Mouse (Mus musculus) forelimb bud, embryonic 11.5 days (tissue): ENCODE results near the gene Gramd4.
A peak's percentile ranks its signal among the peaks of the same experiment; 100 is the strongest.
"Not testable (repeated sequence)": the region's sequence is repeated elsewhere in the genome, so short reads cannot be mapped to it uniquely, and the experiment has no call there.

Source experiments
- DNase-seq: peaks from one replicate; pipeline ENCODE4 v3.0.0-alpha.2; 2012; ENCODE audit warnings: low read depth, low spot score

Gramd4 gene

DNA sequence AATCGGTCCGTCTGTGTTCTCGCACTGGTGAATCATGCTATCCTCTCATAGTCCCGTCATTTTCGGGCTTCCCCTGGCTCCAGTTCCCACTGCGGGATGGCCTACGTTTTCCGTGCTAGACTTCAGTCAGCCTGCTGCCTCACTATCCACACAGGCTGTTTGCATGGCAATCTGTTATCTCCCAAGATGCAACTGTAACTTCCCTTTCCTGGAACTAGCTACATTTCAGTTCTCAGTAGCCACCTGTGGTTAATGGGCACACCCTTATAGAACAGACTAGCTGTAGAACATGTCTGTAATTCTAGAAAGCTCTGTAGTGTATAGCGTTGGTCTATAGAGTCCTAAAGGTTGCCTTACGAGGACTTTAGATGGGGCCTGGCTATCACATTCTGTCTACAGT is 6.3 kb upstream of the Gramd4 start:
- DNase-seq: no peak

DNA sequence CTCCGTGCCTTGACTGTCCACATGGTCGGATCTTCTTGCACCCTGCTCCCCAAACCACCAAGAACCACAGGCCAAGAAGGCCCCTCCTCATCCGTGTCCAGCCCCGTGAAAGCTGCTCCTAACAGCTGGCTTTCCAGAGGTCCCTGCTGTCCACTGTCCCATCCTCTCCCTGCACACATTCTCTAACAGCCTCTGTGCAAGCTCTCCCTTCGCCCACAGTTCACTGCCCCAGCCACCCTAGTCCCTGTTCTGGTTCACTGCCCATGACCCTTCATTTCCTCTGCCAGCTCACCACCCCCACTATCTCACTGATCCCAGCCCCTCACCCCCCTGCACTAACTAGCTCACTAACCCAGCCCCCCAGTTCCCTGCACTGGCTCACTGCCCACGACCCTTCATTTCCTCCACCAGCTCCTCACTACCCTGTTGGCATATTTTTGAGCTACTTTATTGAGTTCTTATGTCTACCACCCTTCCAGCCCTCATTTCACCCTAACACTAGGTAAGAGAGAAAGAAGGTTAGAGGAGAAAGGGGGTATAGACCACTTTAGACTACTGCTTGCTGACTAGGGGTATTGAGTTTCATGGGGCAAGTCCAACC is 5.5 kb upstream of the Gramd4 start:
- DNase-seq: no peak

DNA sequence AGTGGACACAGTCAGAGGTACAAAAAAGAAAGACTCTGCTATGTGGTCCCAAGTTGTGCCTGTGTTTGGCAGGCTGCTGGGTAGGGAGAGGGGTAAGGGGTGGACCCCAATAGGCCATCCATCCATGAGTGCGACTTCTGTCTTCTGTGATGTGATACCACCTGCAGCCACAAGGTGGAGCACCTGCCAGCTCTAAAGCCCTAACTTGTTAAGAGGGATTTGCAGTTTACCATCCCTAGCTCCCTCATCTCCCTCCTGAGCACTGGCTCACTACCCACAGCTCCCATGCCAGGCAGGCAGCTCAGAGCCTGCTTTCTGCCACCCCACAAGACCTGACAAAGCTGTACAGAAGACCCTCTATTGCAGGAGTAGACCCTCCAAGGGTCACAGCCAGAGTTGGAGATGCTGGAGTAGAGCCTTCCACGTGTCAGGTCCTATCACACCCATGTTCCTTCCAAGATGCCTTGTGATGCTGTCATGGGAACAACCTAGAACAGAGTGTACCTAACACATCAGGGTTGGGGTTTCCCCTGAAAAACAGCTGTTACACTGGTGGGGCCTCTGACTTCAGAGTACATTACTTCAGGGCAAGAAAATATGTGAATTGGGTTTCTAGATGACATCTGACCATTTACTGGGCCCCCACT is 3.5 kb upstream of the Gramd4 start:
- peak; percentile 82 for DNase-seq

DNA sequence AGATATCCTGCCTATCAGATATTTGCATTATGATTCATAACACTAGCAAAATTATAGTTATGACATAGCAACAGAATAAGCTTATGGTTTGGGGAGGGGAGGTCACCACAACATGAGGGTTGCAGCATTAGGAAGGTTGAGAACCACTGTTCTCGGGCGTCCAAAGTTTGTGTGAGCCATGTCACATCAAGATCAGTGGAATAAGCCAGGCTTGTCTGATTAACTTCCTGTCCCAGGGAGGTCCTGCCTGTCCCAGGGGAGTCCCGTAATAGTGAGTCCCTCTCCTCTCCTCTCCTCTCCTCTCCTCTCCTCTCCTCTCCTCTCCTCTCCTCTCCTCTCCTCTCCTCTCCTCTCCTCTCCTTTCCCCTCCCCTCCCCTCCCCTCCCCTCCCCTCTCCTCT is 2.6 kb upstream of the Gramd4 start:
- DNase-seq: not testable (repeated sequence)

DNA sequence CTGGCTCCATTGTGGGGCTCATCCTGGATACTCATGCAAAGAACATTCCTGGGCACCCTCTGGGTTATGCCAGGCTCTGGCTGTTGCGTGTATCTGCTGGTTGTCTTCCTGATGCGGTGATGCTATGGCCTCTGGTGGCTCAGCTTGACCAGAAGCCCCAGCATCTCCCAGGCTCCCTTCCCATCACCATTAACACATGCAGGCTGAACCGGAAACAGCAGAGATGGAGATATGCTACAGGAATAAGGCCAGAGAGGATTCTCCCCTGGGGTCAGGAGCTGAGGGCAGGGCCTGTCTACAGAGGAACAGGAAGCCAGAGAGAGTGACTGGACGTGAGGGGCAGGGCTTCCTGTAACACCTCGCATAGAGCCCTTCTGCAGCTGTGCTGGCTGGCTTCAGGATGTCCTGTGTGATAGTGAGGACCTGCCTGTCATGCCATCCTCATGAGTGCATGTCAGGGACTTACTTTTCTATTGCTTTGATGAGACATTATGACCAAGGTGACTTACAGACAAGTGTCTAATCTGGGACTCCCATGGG is 1.2 kb upstream of the Gramd4 start:
- no peak for DNase-seq

DNA sequence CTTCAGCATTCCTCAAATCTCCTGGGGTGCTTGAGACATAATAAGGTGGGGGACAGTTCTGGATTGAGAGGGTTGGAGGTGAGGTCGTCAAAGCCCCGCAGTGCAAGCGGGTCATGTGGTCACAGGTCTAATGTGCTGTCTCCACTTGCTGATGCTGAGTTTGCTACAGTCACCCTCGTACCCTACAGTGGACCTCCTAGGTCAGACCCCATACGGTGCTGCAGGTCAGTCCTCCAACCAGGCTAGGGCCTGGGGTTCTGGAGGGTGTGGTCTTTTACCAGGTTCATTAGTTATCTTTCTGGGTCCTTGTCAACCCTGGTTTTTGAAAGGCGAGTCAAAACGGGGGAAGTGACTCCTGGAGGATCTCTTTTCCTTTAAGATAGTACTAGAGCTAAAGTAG is 413 bp downstream of the Gramd4 start:
- DNase-seq: no peak

DNA sequence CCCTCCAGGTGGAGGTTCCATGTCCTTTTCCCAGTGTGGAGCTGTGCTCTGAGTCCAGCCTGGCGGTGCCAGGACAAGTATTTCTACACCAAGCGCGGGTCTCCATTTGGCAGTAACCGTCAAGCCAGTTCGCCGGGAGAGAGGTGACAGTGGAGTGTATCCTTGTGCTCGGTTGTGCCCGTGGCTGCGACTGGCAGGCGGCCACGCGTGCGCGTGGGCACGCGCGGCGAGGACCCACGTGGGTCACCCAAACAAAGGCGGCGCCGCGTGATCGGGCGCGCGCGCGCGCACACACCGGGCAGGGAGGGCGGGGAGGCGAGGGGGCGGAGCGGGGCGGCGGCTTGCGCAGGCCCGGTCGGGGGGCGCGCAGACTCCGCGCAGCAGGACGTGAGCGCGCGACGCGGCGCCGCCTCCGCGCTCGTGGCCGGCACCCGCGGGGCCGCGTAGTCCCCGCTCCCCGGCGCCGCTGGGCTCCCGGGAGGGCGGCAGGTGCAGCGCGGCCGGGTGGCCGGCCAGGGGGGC is 960 bp downstream of the Gramd4 start:
- peak; percentile 81 for DNase-seq

DNA sequence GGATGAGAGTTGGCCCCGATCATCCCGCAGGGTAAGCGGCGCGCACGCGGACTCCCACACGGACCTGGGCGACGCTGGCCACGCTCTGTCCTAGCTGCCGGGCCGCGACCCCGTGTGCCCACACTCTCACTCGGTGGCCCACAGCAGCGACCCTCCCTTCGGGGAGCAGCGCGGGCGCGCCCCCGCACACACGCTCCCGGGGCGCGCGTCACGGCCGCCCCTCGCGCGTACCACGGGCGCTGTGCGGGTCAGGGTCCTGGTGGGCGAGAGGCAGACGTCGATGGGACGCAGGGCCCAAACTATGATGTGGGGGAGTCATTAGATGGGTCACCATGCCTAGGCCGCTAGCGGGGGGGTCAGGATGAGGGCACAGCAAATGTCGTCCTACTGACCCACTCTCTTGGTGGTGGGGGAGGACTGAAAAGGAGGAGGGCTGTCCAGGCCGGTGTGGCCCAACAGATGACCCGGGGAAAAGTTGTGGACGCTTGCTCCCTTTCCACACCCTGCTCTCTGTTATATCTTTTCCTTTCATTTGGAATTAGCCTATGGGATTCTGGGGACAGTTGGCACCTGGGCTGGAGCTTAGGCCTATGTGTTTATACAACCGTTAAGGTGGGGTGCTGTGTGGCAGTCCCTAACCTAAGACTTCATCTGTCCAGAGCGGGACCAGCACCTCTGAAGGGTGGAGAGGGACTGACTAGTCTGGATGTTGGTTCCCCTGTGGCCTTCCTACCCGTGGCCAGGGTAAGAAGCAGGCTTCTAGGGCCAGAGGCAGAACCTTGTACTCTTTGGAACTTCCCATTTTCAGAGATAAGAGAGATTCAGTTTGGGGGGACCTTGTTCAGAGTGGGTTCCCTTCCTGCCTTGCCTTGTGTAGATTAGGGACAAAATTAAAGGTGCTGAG is 1.7 kb downstream of the Gramd4 start:
- DNase-seq: no peak

DNA sequence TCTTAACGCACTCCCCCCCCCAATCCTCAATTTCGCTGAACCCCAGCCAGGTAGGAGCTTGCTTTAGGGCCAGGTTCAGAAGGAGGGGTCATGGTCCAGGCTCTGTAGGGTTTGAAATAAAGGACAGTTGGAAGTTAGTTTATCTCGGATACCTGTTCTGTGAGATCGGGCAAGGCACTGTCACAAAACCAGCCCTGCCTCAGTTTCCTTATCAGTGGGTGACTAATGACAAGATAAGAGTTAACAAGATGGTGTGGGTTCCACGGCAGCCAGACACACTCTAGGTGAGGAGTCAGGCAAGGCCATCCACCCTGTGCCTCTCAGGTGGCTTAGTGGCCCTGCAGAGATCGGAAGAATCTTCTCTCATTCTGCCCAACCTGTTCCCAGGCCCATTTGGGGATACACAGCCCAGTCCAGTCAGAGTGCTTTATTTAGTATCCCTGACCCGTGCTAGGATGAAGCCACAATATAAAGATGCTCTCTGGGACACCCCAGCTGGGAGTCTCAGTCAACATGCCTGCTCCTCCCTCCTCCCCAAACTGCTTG is 2.4 kb downstream of the Gramd4 start:
- DNase-seq: no peak

DNA sequence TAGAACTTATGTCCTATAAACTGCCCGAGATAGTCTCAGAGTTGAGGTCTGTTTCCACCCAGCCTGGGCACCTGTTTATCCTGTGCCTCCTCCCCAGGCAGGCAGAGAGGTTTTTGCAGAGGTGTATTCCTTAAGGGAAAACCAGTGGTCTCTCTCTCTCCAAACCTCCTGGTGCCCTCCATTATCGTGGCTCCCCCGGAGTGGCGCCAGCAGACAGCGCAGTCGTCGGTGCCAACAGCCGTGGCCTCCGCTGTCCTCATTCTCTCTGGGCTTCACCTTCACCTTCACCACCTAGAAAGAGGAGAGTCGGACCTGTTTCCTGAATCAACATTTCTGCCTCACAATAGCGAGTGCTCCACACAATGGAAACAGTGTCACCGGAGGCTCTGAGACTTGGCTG is 3.1 kb downstream of the Gramd4 start:
- DNase-seq: no peak

DNA sequence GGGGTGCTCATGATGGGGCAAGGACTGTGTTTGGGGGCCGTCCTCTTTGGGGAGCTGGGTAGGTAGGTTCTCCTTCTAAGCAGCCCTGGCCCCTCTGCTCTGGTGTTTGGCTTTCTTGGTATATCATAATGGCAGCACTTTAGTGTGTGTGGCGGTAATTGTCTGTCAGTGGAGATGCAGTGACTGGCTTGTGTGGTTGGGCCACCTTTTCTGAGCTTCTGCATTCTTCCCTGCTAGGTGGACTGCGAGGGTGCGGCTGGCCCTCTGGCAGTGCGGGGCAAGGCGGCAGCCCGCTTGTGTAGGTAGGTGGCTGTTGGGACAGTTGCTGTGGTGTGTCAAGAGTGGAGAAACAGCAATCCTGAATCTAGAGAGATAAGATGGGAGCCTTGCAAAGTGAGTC is 3.7 kb downstream of the Gramd4 start:
- no peak for DNase-seq

DNA sequence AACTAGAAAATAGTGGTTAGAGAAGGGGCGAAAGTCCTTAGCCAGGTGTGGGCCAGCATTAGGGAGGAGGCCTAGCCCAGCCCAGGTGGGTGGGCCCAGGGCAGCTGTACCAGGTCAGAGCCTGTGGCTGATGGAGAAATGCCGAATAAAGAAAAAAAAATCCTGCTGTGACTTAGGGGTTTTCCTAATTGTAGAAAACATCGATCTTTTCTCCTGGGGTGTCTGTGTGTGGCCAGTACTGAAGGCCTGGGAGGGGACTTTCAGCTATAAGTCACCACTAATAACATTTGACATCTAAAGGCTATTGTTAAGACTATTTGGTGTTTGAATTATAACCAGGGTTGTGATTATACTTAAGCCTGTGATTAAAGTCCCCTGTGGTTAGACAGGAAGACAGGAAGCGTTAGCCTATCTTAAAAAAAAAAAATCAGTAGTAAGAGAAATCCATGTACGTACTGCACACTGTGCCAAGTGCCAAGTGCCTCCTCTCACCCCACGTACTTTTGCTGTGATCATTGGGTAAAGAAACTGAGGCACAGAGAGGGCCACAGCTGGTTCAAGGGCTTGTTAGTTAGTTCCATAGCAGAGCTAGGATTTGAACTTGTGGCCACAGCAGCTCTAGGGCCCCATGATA is 4.5 kb downstream of the Gramd4 start:
- DNase-seq: no peak

DNA sequence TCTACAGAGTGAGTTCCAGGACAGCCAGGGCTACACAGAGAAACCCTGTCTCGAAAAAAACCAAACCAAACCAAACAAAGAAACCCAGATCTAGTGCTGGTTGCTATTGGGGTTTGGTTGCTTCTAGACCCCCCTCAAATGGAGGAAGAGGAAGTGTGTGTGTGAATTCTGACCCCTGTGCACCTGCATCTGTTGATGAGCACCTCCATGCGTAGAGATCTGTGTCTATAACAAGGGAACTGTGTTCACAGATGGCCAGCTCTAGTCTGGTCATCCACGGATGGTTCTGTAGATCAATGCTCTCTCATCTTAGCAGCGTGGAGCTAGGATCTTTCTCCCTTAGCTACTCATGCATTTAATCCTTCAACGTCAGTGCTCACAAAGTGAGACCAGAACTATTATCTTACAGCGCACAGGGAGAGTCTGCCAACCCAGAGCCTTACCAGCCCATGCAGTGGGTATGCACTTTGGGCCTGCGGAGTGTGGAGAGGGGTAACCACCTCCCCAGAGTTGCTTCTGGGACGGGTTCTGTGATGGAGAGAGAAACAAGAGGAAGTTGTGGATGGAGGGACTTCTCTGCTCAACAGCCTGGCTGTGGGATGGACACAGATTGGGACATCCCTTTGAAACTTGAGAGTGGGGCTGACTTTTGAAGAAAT is 6.8 kb downstream of the Gramd4 start:
- no peak for DNase-seq

DNA sequence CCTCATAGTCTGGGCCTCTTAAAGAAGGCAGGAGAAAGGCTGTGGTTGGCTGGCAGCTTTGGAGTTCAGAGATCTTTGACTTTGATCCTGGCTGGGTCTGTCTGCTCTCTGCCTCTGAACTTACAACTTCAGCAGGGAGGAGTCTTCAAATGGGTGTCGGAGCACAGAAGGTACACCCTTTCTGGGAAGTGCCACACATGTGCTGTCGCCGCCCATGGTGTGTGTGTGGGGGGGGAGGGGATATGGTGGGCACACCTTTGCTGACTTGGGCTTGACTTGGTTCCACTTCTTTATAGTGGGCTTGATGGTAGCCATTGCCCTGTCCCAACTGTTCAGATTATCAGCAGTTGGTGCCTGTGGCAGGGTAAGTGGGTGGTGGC is 7.3 kb downstream of the Gramd4 start:
- DNase-seq: no peak

DNA sequence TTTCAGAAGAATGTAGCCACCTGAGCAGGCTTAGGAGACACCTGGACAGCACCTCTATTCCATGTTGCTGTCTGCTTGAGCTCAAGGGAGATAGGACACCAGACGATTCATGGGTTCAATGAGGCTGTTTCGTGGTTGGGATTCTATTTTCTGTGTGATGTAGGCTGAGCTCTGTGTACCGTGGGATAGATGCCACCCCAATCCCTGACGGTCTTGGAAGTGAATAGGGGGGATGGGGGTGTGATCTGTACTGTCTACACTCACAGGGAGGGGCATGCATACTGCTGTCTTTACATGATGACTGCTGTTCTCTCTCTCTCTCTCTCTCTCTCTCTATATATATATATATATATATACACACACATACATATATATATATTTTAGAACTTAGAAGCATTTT is 7.9 kb downstream of the Gramd4 start:
- no peak for DNase-seq

DNA sequence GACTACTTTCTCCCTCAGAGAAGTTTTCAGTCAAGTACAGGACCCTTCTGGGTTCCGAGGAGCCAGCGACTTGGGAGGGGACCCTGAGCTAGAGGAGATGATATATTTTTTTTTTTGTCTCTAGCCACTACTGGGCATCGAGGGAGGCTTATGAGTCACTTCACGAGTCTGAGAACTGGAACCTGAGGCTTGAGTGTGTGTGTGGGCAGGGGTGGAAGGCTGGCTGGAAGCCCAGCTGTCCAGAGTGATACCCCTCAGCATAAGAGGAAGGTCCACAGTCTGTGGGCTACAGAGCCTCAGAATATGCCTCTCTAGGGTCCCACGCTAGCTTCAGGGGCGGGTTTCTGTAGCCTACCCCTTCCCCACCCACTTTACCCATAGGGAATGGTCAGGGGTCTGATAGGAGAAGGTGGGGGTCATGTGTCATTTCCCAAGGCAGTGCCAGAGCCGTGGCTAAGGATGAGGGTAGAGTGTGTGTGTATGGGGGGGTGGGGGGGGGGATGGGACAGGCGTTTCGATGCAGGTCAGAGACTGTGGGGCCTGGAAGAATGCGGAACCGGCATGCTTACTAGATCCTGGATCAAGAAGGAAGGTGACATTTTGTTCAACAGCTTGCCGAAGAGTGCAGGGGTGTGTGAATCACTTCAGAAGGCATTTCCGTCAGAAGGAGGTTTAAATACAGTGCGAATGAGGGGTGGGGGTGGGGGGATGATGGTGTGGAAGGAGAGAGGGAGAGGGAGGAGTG is 9.5 kb downstream of the Gramd4 start:
- no peak for DNase-seq

DNA sequence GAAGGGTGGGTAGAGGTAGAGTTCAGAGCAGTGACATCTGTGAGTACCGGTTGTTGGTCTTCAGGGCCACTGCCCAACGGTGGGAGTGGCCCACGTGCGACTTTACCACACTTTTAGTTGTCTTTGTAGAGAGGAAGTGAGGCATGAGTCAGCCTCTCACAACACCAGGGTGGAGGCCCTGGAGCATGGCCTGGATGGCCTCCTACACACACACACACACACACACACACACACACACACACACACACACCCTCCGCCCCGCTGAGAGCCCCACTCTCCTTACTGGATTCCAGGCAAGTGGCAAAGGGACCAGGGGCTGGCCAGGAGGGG is 10.1 kb downstream of the Gramd4 start:
- no peak for DNase-seq

DNA sequence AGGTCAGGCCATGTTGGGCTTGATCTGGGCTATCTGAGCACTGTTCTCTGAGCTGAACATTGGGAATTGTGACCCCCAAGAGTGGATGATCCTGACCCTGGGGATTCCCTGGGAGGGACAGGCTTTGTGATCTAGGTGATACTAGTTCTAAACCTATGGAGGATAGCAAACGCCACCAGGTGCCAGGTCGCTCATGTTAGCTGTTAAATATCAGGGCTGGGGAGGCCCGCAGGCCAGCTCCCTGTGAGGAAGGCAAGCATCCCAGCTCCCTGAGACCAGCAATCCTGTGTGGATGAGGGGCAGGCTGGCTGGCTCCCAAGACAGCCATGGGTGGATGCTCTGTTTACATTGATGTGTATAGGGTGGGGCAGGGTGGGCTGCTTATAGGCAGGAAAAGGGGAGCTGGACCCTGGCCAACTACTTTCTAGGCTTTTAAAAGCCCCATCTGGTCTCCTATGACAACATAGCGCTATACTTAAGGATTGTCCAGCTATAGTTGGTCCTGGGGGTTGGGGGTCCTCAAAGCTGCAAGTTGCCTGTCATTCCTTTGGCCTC is 10.5 kb downstream of the Gramd4 start:
- DNase-seq: no peak

DNA sequence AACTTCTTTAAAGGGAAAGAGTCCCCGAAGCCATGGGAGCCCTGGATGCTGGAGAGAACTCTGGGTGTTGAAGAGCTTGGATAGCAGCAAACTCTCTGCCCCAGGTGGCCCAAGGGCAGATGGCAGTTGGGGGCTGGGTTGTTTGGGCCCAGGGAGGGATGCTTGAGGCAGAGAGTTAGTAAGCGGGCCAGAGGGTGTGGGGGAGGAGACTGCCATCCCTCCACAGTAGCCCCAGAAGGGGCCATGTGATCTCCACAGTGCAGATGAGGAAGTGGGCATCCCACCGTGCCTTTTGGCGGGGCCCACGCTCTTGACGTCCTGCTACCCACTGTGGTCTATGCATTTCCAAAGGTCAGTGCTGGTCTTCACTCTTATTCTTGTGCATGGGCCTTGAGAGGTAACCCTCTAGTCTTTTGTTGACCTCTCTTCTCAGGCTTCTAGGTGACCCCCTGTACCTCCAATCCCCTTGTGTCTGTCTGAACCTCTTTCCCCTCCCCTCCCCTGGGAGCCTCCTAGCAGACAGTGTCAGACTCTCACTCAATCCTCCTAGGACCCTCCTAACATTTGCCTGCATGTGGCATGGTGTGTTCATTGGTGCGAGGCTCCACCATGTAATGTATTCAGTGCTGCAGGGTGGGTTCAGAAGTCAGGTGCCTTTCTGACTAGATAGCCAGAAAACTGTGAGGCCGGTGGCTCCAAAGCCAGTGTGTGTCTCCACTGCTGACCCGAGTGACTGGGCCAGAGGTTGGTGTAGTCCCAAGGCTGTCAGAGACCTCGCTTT is 11.7 kb downstream of the Gramd4 start:
- no peak for DNase-seq
